Mouse (Mus musculus): Measurements from ENCODE around the gene Synpo2.

DNA sequence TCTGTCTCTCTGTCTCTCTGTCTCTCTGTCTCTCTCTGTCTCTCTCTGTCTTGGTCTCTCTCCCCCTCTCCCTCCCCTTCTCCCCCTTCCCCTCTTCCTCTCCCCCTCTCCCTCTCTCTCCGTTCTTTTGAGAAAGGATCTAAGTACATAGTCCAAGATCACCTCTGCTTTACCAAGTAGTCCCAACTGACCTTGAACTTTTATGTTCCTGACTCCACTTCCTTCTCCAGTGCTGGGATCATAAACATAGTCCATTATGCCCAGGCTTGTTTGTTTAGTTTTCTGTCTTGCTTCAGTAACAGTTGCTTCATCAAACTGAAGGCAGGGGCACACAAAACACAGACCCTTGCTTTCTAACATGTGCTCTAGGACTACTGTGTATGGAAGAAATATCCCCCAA lies 163.5 kb downstream of the Synpo2 start:
- TF ChIP-seq CTCF (IDR thresholded peaks at IDR 0.05) (no peak), EP300 (IDR thresholded peaks at IDR 0.05) (no peak)

Data from lung, postnatal 0 days (tissue).